Mouse (Mus musculus): Measurements from ENCODE around the gene Kat2b.

DNA sequence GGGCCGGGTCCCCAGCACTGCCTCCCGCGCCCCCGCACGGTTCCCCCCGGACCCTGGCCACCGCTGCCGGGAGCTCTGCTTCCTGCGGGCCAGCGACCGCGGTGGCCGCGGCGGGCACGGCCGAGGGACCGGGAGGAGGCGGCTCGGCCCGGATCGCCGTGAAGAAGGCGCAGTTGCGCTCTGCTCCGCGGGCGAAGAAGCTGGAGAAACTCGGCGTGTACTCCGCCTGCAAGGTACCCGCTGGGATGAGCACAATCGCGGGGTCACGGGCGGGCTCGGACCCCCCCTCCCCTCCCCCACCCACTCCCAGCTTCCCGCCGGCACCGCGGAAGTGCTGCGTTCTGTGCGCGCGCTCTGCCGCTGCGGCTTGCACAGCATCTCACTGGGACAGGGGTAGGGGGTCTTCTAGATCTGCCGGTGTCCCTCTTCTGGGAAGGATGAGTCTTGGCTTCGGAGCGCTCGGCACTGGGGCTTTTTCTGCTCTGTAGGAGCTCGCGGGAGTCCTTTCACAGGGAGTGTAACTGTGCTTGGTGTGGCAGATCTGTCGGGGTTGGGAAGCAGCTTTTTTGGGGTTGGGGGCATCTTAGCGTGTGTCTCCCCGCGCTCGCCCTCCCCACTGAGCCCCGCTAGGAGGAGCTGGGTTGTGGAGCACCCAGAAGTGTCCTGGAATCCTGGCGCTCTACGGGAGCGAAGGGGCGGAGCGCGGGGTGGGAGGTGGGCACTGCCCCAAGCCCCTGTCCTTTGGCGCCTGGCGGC lies 863 bp downstream of the Kat2b start:
- TF ChIP-seq CTCF (IDR thresholded peaks at IDR 0.05) (peak; percentile 50), EP300 (IDR thresholded peaks at IDR 0.05) (no peak)

Measured in lung, postnatal 0 days (tissue).